Mouse (Mus musculus): Measurements from ENCODE around the gene Fbxl19. TPM values are rescaled to one million over a fixed set of nuclear protein-coding genes. Genes with fewer than 3 reads are reported as not detected.
A peak's percentile ranks its signal among the peaks of the same experiment; 100 is the strongest.

Fbxl19 gene
- total and polyA plus RNA-seq, 3 experiments, result 22.4 to 31.7 (median 28.2) TPM

DNA sequence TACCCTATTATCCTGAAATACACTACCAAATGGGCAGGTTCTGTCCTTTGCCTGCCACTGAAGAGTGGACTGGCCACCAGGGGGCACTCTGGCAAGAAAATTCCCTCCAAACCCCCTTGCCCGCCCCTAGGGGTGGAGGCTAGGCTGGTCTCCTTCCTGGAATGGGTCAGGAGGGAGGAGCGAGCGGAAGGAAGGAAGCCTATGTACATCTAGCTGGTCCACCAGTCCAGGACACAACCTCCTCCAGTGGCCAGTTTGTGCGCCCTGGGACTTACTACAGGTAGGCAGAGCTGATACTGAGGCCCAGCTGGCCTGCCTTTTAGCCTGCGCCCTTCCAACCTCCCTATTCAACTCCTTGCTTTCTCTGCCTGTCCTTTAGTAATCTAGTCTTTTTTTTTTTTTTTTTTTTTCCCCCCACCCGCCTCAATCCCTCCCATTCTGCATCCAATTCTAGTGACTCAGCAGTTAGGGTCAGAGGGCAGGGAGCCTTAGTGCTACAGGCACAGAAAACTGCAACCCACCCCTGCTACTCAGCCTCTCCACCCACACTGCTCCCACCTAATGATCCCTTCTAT, 56.2 kb downstream of the Fbxl19 start, which contains the start of gene Hsd3b7 (continued):
- no peak for TF ChIP-seq ETS1 (conservative IDR thresholded peaks at IDR 0.05; ENCODE audit: low read depth, low read length)
- TF ChIP-seq NRF1 (IDR thresholded peaks at IDR 0.05; ENCODE audit: low read depth, low read length), result no peak
- TF ChIP-seq JUN (IDR thresholded peaks at IDR 0.05; ENCODE audit: insufficient read depth, low read depth, low read length), result no peak
- TF ChIP-seq TBP (conservative IDR thresholded peaks at IDR 0.05; ENCODE audit: low read depth, low read length), result no peak
- no peak for TF ChIP-seq POLR2A (IDR thresholded peaks at IDR 0.05; ENCODE audit: low read depth, low read length)
- no peak for TF ChIP-seq MYC (IDR thresholded peaks at IDR 0.05; ENCODE audit: low read depth, low read length)
- TF ChIP-seq ZMIZ1 (IDR thresholded peaks at IDR 0.05; ENCODE audit: low read depth, low read length), result no peak
- TF ChIP-seq SMC3 (IDR thresholded peaks at IDR 0.05; ENCODE audit: low read depth, low read length), result peak; percentile 86
- TF ChIP-seq ELF1 (IDR thresholded peaks at IDR 0.05; ENCODE audit: low read depth, low read length), result peak; percentile 62

DNA sequence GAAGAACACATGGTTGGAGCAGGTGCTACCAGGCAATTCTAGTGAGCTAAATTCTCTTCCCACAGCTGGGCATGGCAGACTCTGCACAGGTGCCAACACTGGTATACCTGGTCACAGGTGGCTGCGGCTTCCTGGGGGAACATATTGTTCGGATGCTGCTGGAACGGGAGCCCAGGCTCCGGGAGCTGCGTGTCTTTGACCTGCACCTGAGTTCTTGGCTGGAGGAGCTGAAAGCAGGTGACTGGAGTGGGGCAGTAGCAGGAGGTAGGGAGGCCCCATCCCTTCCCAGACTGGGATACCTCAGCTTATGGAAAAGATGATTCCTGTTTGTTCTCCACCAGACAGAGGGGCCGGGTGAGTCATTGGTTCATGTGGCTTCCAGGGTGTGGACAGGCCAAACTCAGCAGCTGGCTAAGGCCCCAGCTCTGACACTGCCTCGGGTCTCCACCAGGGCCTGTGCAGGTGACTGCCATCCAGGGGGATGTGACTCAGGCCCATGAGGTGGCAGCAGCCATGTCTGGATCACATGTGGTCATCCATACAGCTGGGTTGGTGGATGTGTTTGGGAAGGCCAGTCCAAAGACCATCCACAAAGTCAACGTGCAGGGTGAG, 56.8 kb downstream of the Fbxl19 start:
- in situ Hi-C loops (cut with MboI; ENCODE audit: low pct_ligation_motif_present, low pct_unique_long_range_greater_than_20kb, low sequenced_read_pairs) (no loop called here), dilution Hi-C loops (cut with MboI; ENCODE audit: extremely low pct_ligation_motif_present, extremely low pct_unique_long_range_greater_than_20kb, low sequenced_read_pairs) (no loop called here)
- Histone ChIP-seq H3K36me3 (replicated peaks in 1 of 2; ENCODE audit: control insufficient read depth in 1 of 2, insufficient read depth in 1 of 2, low read length in 1 of 2) (peaks cover 53 to 82% of the 10 kb centered on the region in 2 experiments), H3K27ac (ENCODE audit: insufficient read depth, low read depth) (no peak overlapping the region), H3K4me1 (ENCODE audit: control insufficient read depth in 1 of 2, insufficient read depth in 2 of 2) (peaks cover 0 to 20% of the 10 kb centered on the region in 2 experiments; a peak in 2 of 4 replicates), H3K4me2 (ENCODE audit: insufficient read depth, low read depth, poor library complexity, severe bottlenecking) (no peak overlapping the region), H3K79me2 (replicated peaks; ENCODE audit: control insufficient read depth, extremely low read depth, insufficient read depth, poor library complexity, severe bottlenecking) (no peaks in the 10 kb centered on the region), H3K9me3 (replicated peaks; ENCODE audit: low read length) (no peaks in the 10 kb centered on the region), H3K27me3 (replicated peaks) (no peaks in the 10 kb centered on the region), H3K9ac (ENCODE audit: insufficient read depth, low read depth) (no peak overlapping the region), H3K4me3 (replicated peaks in 1 of 3; ENCODE audit: low read depth in 2 of 3, low read length in 2 of 3, poor library complexity in 1 of 3) (peak overlapping the region in 1 of 3 experiments; percentile 47)
- no peak for TF ChIP-seq CHD1 (IDR thresholded peaks at IDR 0.05; ENCODE audit: low read depth, low read length)
- no peak for TF ChIP-seq CTCF (conservative IDR thresholded peaks at IDR 0.05 in 1 of 2, IDR thresholded peaks at IDR 0.05 in 1 of 2; ENCODE audit: low read depth in 2 of 2, low read length in 2 of 2)
- DNase-seq (ENCODE audit: extremely low read depth), result no peak

DNA sequence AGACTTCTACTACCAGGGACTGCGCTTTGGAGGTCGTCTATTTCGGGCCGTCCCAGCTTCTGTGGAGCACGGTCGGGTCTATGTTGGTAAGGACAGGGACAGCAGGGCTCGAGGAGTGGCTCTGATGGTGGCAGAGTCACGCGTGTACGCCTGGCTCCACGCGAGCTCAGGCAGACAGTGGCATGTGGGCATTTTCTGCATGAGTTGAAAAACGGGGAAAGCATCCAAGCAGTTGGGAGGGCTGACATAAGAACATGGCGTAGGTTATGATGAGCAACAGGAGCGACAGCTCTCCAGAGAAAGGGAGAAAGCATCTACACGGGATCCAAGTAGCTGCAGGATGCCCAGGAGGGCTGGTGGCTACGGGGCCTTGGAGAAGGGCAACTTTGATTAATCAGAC, 58.0 kb downstream of the Fbxl19 start:
- Histone ChIP-seq H3K4me1 (ENCODE audit: control insufficient read depth in 1 of 2, insufficient read depth in 2 of 2) (peaks cover 0 to 20% of the 10 kb centered on the region in 2 experiments; a peak in 2 of 4 replicates), H3K27me3 (replicated peaks) (no peaks in the 10 kb centered on the region), H3K36me3 (replicated peaks in 1 of 2; ENCODE audit: control insufficient read depth in 1 of 2, insufficient read depth in 1 of 2, low read length in 1 of 2) (peaks cover 41 to 70% of the 10 kb centered on the region in 2 experiments), H3K79me2 (replicated peaks; ENCODE audit: control insufficient read depth, extremely low read depth, insufficient read depth, poor library complexity, severe bottlenecking) (no peaks in the 10 kb centered on the region), H3K4me2 (ENCODE audit: insufficient read depth, low read depth, poor library complexity, severe bottlenecking) (no peak overlapping the region), H3K4me3 (replicated peaks in 1 of 3; ENCODE audit: low read depth in 2 of 3, low read length in 2 of 3, poor library complexity in 1 of 3) (no peak overlapping the region), H3K9me3 (replicated peaks; ENCODE audit: low read length) (no peaks in the 10 kb centered on the region), H3K9ac (ENCODE audit: insufficient read depth, low read depth) (no peak overlapping the region), H3K27ac (ENCODE audit: insufficient read depth, low read depth) (no peak overlapping the region)
- in situ Hi-C loops (cut with MboI; ENCODE audit: low pct_ligation_motif_present, low pct_unique_long_range_greater_than_20kb, low sequenced_read_pairs) (no loop called here), dilution Hi-C loops (cut with MboI; ENCODE audit: extremely low pct_ligation_motif_present, extremely low pct_unique_long_range_greater_than_20kb, low sequenced_read_pairs) (no loop called here)
- TF ChIP-seq ZMIZ1 (IDR thresholded peaks at IDR 0.05; ENCODE audit: low read depth, low read length), result no peak
- TF ChIP-seq EP300 (IDR thresholded peaks at IDR 0.05; ENCODE audit: low read length), result no peak
- TF ChIP-seq SMC3 (IDR thresholded peaks at IDR 0.05; ENCODE audit: low read depth, low read length), result no peak
- no peak for TF ChIP-seq CHD2 (IDR thresholded peaks at IDR 0.05; ENCODE audit: low read length)
- no peak for TF ChIP-seq USF2 (conservative IDR thresholded peaks at IDR 0.05; ENCODE audit: low read depth, low read length)
- no peak for TF ChIP-seq E2F4 (IDR thresholded peaks at IDR 0.05; ENCODE audit: insufficient replicate concordance, low read depth, low read length)
- TF ChIP-seq TCF12 (IDR thresholded peaks at IDR 0.05; ENCODE audit: low read depth, low read length), result no peak
- no peak for TF ChIP-seq IRF4 (IDR thresholded peaks at IDR 0.05; ENCODE audit: low read depth, low read length)
- TF ChIP-seq TBP (conservative IDR thresholded peaks at IDR 0.05; ENCODE audit: low read depth, low read length), result no peak
- no peak for TF ChIP-seq JUN (IDR thresholded peaks at IDR 0.05; ENCODE audit: insufficient read depth, low read depth, low read length)
- TF ChIP-seq BHLHE40 (IDR thresholded peaks at IDR 0.05; ENCODE audit: low read depth, low read length), result no peak
- no peak for TF ChIP-seq ZC3H11A (IDR thresholded peaks at IDR 0.05; ENCODE audit: low read depth, low read length)
- DNase-seq (ENCODE audit: extremely low read depth), result no peak

Measured in CH12.LX (cell line).